Mouse (Mus musculus): ENCODE data around the gene Myh13. TPM values are rescaled to one million over a fixed set of nuclear protein-coding genes. Genes with fewer than 3 reads are reported as not detected.

Myh13 gene
- 0.10 TPM in 2 replicates for polyA plus RNA-seq (2015; fragmentation: Nextera tagmentation; extraction: Ambion mirVana)

DNA sequence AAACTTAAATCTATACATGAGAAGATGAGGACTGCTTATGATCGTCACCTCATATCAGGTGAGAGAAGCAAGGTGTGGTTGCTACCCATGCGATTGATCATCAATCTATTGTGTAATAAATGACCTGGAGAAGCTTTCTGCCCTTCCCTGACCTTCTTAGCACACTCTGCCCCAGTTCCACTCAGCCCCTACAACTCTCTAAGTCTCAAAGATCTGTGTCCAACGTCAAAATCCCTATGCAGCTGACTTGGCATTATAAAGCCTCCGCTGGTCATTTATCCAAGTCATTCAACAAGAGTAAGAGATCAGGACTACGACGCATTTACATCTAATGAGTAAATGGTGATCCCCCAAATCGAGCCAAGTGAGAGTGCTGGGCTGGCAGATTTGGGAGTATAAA, at the start of gene Myh13:
TSS of gene Myh13 (plus strand) at position 301 of the 400 bp plus-strand sequence.
- Histone ChIP-seq H3K4me3 (no peak within 1 kb of the TSS), H3K4me2 (no peak within 1 kb of the TSS), H3K36me3 (replicated peaks) (no peaks in the 10 kb centered on the region), H3K9me3 (no peaks in the 10 kb centered on the region), H3K27ac (no peak within 1 kb of the TSS), H3K4me1 (no peaks in the 10 kb centered on the region), H3K27me3 (replicated peaks) (no peaks in the 10 kb centered on the region), H3K9ac (no peak within 1 kb of the TSS)
- WGBS = 87% methylated on average over 7 of the region's 7 CpGs
- ATAC-seq (replicated peaks) = no peak

DNA sequence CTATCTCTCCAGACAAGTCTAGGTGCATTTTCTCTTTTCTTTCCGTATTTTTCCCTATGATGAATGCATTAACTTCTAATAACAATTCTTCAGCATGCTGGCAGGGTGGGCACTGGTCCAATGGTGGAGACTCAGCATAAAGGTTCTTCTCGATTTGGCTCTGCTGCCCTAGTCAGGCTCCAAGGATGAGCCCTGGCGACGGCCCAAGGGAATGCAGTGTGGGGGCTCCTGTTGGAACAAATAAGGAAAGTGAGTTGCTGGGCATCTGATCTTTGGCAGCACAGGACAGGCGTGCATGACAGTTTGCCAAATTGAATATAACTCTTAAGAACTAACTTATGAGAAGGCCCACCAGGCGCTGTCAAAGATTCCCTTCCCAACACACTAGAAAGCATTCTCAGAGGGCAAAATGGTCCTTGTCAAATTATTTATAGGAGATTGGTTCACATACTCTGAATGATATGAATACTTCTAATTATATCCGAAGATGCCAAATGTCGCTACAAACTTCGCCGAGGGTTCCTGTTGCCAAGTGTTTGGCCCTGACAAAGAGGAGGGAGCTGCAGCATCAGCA, 44.8 kb upstream of the Myh13 start, which contains the start of gene Myh8:
TSS of gene Myh8 (plus strand) at position 524 of the 574 bp plus-strand sequence.
- H3K27ac ChIP-seq = no peak within 1 kb of the TSS
- no peak within 1 kb of the TSS for H3K9ac ChIP-seq
- 76% methylated on average over 10 of the region's 10 CpGs for WGBS
- no peaks in the 10 kb centered on the region for H3K9me3 ChIP-seq
- H3K4me1 ChIP-seq = no peaks in the 10 kb centered on the region
- H3K27me3 ChIP-seq (replicated peaks) = no peaks in the 10 kb centered on the region
- no peak for ATAC-seq (replicated peaks)
- no peaks in the 10 kb centered on the region for H3K36me3 ChIP-seq (replicated peaks)
- no peak within 1 kb of the TSS for H3K4me3 ChIP-seq
- H3K4me2 ChIP-seq = no peak within 1 kb of the TSS

DNA sequence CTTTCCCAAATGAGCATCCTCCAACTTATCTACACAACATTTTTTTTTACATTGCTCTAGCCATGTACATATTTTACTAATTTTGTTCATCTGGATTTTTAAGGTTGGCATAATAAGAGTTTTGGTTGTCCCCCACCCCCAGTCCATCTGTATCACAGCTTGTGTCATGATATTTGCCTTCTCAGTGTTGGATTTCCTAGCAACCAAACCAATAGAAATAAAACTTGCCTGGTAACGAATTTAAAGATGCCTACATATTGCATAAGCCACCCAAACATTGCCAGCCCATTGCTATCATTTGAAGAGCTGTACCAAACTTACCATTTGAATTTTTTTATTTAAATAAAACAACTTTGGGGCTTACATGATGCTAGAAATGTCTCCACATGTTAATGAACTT, 28.0 kb upstream of the Myh13 start:
- Histone ChIP-seq H3K4me2 (no peak overlapping the region), H3K4me3 (no peak overlapping the region), H3K9me3 (no peaks in the 10 kb centered on the region), H3K27ac (no peak overlapping the region), H3K4me1 (no peaks in the 10 kb centered on the region), H3K9ac (no peak overlapping the region), H3K36me3 (replicated peaks) (no peaks in the 10 kb centered on the region), H3K27me3 (replicated peaks) (no peaks in the 10 kb centered on the region)
- 87% methylated on average over 1 of the region's 1 CpGs for WGBS
- ATAC-seq (replicated peaks) = no peak

DNA sequence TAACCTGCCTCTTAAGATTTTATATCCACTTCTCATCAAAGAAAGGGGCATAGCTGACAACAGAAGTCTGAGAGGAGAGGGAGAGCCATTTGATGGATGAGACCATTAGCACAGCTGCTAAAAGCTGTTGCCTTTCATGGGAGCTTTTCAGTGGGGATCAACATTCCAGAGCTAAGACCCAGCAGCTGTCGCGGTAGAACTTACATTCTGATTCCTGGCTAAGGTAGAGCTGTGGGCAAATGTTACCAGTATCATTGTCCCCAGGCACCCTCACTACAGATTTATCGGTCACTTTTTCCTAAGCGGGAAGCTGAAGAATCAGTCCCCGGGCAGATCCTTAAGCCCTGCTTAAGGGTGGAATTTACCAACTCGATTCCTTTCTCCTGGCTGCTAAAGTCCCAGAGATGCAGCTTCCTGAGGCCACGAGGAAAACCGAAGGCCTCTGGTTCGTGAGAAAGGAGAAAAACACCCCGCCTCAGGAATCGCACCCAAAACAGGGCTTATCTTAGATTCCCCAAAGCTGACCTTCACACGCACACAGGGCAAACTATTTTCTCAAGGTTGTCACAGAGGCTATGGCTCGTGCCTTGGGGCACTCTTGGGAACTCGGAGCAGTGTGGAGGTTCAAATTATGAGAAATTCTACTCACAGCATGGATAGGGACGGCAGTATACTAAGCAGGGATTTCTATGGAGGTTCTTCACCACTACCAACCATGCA, 7.6 kb upstream of the Myh13 start:
- no peaks in the 10 kb centered on the region for H3K4me1 ChIP-seq
- 48% methylated on average over 15 of the region's 15 CpGs for WGBS

DNA sequence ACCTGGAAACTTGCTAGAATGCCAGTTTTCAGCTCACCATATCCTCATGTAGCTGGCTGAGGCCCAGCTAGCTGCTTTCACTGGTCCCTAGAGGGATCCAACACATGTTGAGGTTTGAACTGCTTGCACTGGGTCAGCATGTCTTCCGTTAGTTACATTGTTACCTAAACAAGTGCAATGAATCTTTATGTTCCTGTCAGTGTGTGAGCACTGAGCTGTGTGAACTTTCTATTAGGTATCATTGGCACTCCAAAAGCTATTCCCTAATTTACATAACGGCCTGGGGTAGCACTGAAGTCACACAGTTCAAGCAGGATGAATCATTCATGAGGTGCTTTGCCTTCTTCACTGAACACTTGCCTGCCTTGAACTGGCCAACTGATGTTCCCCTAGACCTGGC, 5.1 kb downstream of the Myh13 start:
- Histone ChIP-seq H3K4me3 (no peak overlapping the region), H3K36me3 (replicated peaks) (no peaks in the 10 kb centered on the region), H3K9me3 (no peaks in the 10 kb centered on the region), H3K4me2 (no peak overlapping the region), H3K9ac (no peak overlapping the region), H3K27ac (no peak overlapping the region), H3K4me1 (no peaks in the 10 kb centered on the region), H3K27me3 (replicated peaks) (no peaks in the 10 kb centered on the region)
- no peak for ATAC-seq (replicated peaks)
- WGBS = 58% methylated on average over 2 of the region's 2 CpGs

More for the DNA sequence above, 7.6 kb upstream of the Myh13 start:
- no peak overlapping the region for H3K9ac ChIP-seq
- no peak overlapping the region for H3K27ac ChIP-seq
- H3K36me3 ChIP-seq (replicated peaks) = no peaks in the 10 kb centered on the region
- no peaks in the 10 kb centered on the region for H3K9me3 ChIP-seq
- H3K4me3 ChIP-seq = no peak overlapping the region
- ATAC-seq (replicated peaks) = no peak
- H3K27me3 ChIP-seq (replicated peaks) = no peaks in the 10 kb centered on the region
- no peak overlapping the region for H3K4me2 ChIP-seq

DNA sequence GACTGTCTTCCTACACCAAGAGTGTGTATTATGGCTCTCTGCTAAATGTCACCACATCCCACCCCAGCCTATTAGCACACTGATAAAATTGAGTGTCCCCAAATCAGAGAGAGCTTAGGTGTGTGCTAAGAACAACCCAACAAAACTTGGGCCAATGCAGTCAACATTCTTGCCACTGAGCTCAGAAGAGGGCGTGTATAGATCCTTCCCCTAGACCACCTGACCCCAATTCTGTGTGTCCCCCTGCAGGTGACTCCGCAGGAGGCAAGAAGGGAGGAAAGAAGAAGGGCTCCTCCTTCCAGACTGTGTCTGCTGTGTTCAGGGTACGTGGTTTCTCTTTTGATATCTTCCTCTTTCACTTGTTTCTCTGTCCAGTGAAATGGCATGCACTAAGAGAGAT, 23.1 kb downstream of the Myh13 start:
- H3K9me3 ChIP-seq = no peaks in the 10 kb centered on the region
- 69% methylated on average over 3 of the region's 3 CpGs for WGBS

DNA sequence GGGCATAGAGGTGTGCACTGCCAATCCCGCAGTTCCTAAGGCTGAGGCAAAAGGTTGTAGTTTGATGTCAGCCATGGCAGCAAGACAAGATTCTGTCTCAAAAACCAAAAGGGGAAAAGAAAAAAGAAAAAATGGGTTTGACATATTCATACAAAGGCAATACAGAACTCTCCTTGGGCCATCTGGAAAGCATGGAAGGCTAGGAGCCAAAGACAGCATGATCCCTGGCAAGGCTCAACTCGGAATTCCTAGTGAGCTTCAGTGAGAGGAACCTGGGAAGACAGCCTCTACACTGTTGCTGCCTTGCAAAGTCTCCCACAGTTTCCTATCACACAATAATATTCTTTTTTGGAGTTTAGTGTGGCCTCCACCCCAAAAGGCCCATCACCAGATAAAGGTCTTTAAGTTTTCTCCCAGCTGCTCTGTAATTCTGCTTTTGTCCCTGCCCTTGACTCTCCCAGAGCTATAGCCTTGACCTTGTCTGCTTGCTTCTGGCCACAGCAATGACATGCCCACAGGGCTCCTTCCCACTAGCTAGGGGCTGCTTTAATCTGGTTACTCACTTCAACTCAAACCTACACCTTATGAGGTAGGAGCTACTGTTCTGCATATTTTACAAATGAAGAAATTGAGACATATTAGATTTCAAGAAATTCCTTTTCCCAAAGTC, 23.9 kb downstream of the Myh13 start:
- Histone ChIP-seq H3K9me3 (no peaks in the 10 kb centered on the region), H3K4me3 (no peak overlapping the region), H3K27ac (no peak overlapping the region), H3K4me2 (no peak overlapping the region), H3K27me3 (replicated peaks) (no peaks in the 10 kb centered on the region), H3K4me1 (no peaks in the 10 kb centered on the region), H3K9ac (no peak overlapping the region), H3K36me3 (replicated peaks) (no peaks in the 10 kb centered on the region)
- ATAC-seq (replicated peaks) = no peak
- 75% methylated on average over 2 of the region's 2 CpGs for WGBS

More for the DNA sequence above, 23.1 kb downstream of the Myh13 start:
- ATAC-seq (replicated peaks) = no peak
- Histone ChIP-seq H3K4me1 (no peaks in the 10 kb centered on the region), H3K36me3 (replicated peaks) (no peaks in the 10 kb centered on the region), H3K4me3 (no peak overlapping the region), H3K9ac (no peak overlapping the region), H3K27me3 (replicated peaks) (no peaks in the 10 kb centered on the region), H3K4me2 (no peak overlapping the region), H3K27ac (no peak overlapping the region)

DNA sequence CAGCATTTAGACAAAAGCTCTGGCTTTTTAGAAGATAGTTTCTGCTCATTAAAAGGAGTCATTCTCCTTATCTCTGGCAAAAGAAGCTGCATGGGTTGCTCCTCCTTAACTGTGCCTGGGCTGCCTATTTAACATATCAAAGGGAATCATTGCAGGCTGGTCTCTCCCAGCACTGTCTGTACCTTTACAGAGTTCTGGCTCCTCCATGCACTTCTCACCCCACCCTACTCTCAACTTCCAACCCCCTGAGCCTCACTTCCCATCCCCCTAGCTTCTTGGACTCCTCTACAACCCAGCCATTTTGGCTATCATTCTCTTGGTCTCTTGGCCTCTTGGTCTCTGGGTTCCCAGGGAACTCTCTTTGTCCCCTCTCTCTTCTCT, 24.4 kb downstream of the Myh13 start:
- H3K9ac ChIP-seq = no peak overlapping the region
- H3K4me3 ChIP-seq = no peak overlapping the region
- no peak for ATAC-seq (replicated peaks)
- H3K4me1 ChIP-seq = no peaks in the 10 kb centered on the region
- no peak overlapping the region for H3K27ac ChIP-seq
- no peaks in the 10 kb centered on the region for H3K9me3 ChIP-seq
- H3K36me3 ChIP-seq (replicated peaks) = no peaks in the 10 kb centered on the region
- no peaks in the 10 kb centered on the region for H3K27me3 ChIP-seq (replicated peaks)
- H3K4me2 ChIP-seq = no peak overlapping the region

DNA sequence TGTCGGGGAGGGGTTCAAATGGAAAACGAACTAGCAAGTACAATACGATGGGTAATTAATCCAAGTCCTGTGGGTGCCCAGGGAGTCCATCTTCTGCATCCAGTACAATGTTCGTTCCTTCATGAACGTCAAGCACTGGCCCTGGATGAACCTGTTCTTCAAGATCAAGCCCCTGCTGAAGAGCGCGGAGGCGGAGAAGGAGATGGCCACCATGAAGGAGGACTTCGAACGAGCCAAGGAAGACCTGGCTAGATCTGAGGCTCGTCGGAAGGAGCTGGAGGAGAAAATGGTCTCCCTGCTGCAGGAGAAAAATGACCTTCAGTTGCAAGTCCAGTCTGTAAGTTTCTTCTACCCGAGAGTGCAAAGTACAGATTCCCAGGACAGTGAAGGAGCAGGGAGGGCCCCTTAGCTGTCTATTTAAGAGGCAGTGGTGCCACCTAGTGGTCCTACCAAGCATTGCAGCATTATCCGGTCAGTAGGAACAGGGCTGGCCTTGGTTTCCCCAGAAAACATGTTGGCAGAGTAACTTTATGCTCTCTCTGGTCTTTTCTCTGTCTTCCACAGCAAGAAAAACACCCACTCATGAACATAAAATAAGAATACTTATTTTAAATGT, 28.8 kb downstream of the Myh13 start:
- no peak; the same call in 1 of the 2 replicates for ATAC-seq (replicated peaks)
- H3K36me3 ChIP-seq (replicated peaks) = no peaks in the 10 kb centered on the region
- no peak overlapping the region for H3K4me2 ChIP-seq
- no peak overlapping the region for H3K9ac ChIP-seq
- no peaks in the 10 kb centered on the region for H3K4me1 ChIP-seq
- no peaks in the 10 kb centered on the region for H3K9me3 ChIP-seq
- no peak overlapping the region for H3K4me3 ChIP-seq
- H3K27me3 ChIP-seq (replicated peaks) = no peaks in the 10 kb centered on the region
- 57% methylated on average over 14 of the region's 14 CpGs for WGBS
- no peak overlapping the region for H3K27ac ChIP-seq

DNA sequence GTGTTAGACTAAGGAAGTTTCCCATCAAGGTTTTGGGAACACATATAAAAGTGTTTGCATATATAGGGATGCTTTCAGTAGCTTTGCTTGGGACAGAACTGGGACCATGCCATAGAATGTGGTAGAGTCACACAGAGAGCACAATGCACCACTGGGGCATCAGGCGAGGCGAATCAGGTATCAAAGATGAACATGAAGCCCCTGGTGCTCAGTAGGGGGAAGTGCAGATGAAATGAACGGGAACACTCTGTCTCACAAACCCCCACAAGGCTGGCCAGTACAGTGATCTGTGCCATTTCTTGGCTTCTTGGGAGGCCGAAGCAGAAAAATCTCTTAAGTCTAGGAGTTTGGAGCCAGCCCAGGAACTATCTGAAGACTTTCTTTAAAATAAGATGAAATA, 31.6 kb downstream of the Myh13 start:
- Histone ChIP-seq H3K36me3 (replicated peaks) (no peaks in the 10 kb centered on the region), H3K9ac (no peak overlapping the region), H3K4me3 (no peak overlapping the region), H3K27me3 (replicated peaks) (no peaks in the 10 kb centered on the region), H3K4me2 (no peak overlapping the region), H3K4me1 (no peaks in the 10 kb centered on the region), H3K27ac (no peak overlapping the region), H3K9me3 (no peaks in the 10 kb centered on the region)
- 55% methylated on average over 4 of the region's 4 CpGs for WGBS
- no peak for ATAC-seq (replicated peaks)

DNA sequence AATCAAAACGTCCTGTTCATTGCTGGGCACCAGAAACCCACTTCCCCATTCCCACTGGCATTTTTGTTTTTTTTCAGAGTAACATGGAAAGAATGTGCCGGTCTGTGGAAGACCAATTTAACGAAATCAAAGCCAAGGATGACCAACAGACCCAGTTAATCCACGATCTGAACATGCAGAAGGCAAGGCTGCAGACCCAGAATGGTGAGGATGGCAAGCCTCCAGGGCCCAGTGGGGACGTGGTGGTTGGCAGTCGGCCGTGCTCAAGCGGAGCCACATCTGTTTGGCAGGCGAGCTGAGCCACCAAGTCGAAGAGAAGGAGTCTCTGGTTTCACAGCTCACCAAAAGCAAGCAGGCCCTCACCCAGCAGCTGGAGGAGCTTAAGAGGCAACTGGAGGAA, 36.6 kb downstream of the Myh13 start:
- no peaks in the 10 kb centered on the region for H3K27me3 ChIP-seq (replicated peaks)
- no peak for ATAC-seq (replicated peaks)
- no peak overlapping the region for H3K4me3 ChIP-seq
- no peak overlapping the region for H3K9ac ChIP-seq
- H3K27ac ChIP-seq = no peak overlapping the region
- no peak overlapping the region for H3K4me2 ChIP-seq
- H3K4me1 ChIP-seq = no peaks in the 10 kb centered on the region
- H3K36me3 ChIP-seq (replicated peaks) = no peaks in the 10 kb centered on the region
- WGBS = 84% methylated on average over 10 of the region's 10 CpGs
- no peaks in the 10 kb centered on the region for H3K9me3 ChIP-seq

DNA sequence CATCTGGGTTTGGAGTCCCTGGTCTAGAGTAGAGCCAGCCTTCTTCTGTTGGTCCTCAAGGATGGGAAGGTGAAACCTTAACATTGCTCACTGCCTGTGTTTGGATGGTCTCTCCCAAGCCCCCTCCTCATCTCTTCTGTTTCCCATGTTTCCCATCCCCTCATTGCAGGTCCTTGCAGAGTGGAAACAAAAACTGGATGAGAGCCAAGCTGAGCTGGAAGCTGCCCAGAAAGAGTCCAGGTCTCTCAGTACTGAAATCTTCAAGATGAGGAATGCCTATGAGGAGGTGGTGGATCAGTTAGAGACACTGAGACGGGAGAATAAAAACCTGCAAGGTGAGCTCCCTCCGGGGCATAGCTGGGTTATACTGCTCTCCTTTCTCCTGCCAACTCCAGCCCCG, 40.8 kb downstream of the Myh13 start:
- H3K4me1 ChIP-seq = no peaks in the 10 kb centered on the region
- no peak overlapping the region for H3K4me3 ChIP-seq
- ATAC-seq (replicated peaks) = no peak
- H3K9ac ChIP-seq = no peak overlapping the region
- no peaks in the 10 kb centered on the region for H3K9me3 ChIP-seq
- no peaks in the 10 kb centered on the region for H3K36me3 ChIP-seq (replicated peaks)
- no peak overlapping the region for H3K4me2 ChIP-seq
- no peak overlapping the region for H3K27ac ChIP-seq
- H3K27me3 ChIP-seq (replicated peaks) = no peaks in the 10 kb centered on the region
- 91% methylated on average over 3 of the region's 3 CpGs for WGBS
